Mouse (Mus musculus) ES-E14 (cell line): ENCODE measurements around the gene Mfsd4a. TPM values are rescaled to one million over a fixed set of nuclear protein-coding genes. Genes with fewer than 3 reads are reported as not detected.

Source experiments
- DNase-seq: peaks from one replicate; pipeline ENCODE4 v3.0.0-alpha.2; 2013; ENCODE audit warnings: low read depth, low spot score
- H3K27ac ChIP-seq: 2 replicates; pipeline ENCODE4 v1.5.1; 2012; ENCODE audit warnings: low read depth, mild to moderate bottlenecking, low read length, moderate library complexity, mixed read lengths; ENCODE audit not compliant: poor library complexity, insufficient read depth, severe bottlenecking
- H3K36me3 ChIP-seq: 2 replicates; pipeline ENCODE4 v1.6.1; 2012; ENCODE audit warnings: mild to moderate bottlenecking, low read length, moderate library complexity, mixed read lengths; ENCODE audit not compliant: control insufficient read depth, poor library complexity, insufficient read depth, severe bottlenecking
- H3K4me1 ChIP-seq, 2 experiments: fragments of 150-350 bp in 1 of 2; sonication (generic) in 1 of 2; 2 replicates each; pipeline ENCODE4 v1.6.1; 2012; ENCODE audit warnings: low read length in 2 of 2, mild to moderate bottlenecking in 1 of 2, mixed read lengths in 1 of 2; ENCODE audit not compliant: control insufficient read depth in 2 of 2, insufficient read depth in 2 of 2, poor library complexity in 1 of 2
- H3K4me3 ChIP-seq, 2 experiments: fragments of 150-350 bp in 1 of 2; sonication (generic) in 1 of 2; 2 replicates each; pipeline ENCODE4 v1.5.1; 2012; ENCODE audit warnings: low read length in 2 of 2, low read depth in 1 of 2, mild to moderate bottlenecking in 1 of 2, mixed read lengths in 1 of 2; ENCODE audit not compliant: insufficient read depth in 1 of 2, poor library complexity in 1 of 2, severe bottlenecking in 1 of 2
- H3K9ac ChIP-seq: 2 replicates; pipeline ENCODE4 v1.6.1; 2012; ENCODE audit warnings: low read depth, mild to moderate bottlenecking, low read length, mixed read lengths; ENCODE audit not compliant: poor library complexity, insufficient read depth, severe bottlenecking
- H3K9me3 ChIP-seq: fragments of 150-350 bp; sonication (generic); 2 replicates; pipeline ENCODE4 v1.6.1; 2012; ENCODE audit warnings: low read depth, mild to moderate bottlenecking, low read length; ENCODE audit not compliant: control insufficient read depth, insufficient read depth
- CHD2 ChIP-seq: IDR thresholded peaks from 2 replicates; pipeline ENCODE4 v1.6.1; 2014; ENCODE audit warnings: mild to moderate bottlenecking, low read depth, low read length, inconsistent platforms
- HCFC1 ChIP-seq: IDR thresholded peaks from 2 replicates; pipeline ENCODE4 v1.6.1; 2012; ENCODE audit warnings: low read length, inconsistent platforms, borderline replicate concordance; ENCODE audit not compliant: insufficient read depth
- MAFK ChIP-seq: IDR thresholded peaks from 2 replicates; pipeline ENCODE4 v1.6.1; 2014; ENCODE audit warnings: mild to moderate bottlenecking, low read depth, low read length, inconsistent platforms; ENCODE audit not compliant: insufficient read depth
- ZC3H11A ChIP-seq: IDR thresholded peaks from 2 replicates; pipeline ENCODE4 v1.6.1; 2012; ENCODE audit warnings: low read depth, mild to moderate bottlenecking, inconsistent platforms, low read length, borderline replicate concordance
- ZNF384 ChIP-seq: IDR thresholded peaks from 2 replicates; pipeline ENCODE4 v1.6.1; 2012; ENCODE audit warnings: low read depth, low read length, inconsistent platforms
- in situ Hi-C, 2 experiments: fragments of 600-800 bp; cut with MboI; formaldehyde crosslinking; loops; one replicate each; pipeline ENCODE4 v1.15.1; 2025; ENCODE audit warnings: low sequenced_read_pairs in 2 of 2, inconsistent platforms in 1 of 2; ENCODE audit not compliant: unreplicated experiment in 2 of 2
- total RNA-seq: library from RNA; depleted of rRNA; stranded (reverse); fragments of 300-350 nt; gene quantifications from 2 replicates; pipeline ENCODE4 v1.2.3, GENCODE M21; 2012

Gene Mfsd4a
- total RNA-seq, 1 experiment, result 2.4 TPM

- Histone ChIP-seq H3K36me3 (no peaks in the 10 kb centered on the region), H3K9ac (no peak overlapping the region), H3K27ac (no peak overlapping the region), H3K9me3 (no peaks in the 10 kb centered on the region), H3K4me1 (no peaks in the 10 kb centered on the region), H3K4me3 (no peak overlapping the region)
- DNase-seq, result no peak
- in situ Hi-C loops, result no loop called here
- no peak for TF ChIP-seq HCFC1
- no peak for TF ChIP-seq CHD2
Observed at GRCm38 (mm10) chr1:132070659-132071058, 2.8 kb upstream of the Mfsd4a start.

DNA sequence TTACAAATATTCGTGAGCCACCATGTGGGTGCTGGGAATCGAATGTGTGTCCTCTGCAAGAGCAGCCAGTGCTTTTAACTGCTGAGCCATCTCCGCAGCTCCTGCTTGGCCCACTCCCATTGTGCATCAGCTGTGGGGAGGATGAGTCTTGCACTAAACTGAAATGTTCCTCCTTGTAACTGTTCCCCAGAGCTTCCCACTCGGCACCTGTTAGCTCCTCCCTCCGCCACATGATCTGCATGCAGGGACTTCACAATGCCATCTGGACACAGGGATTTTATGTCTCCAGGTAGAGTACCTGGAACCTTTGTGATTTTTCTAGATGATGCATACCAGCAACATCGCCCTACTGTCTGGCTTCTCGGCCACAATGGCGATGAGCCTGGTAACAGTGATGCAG is 1.6 kb upstream of the Mfsd4a start:
- H3K4me3 ChIP-seq, result no peak overlapping the region
- no peak for DNase-seq
- H3K9me3 ChIP-seq, result no peaks in the 10 kb centered on the region
- no peaks in the 10 kb centered on the region for H3K36me3 ChIP-seq
- in situ Hi-C loops, result no loop called here
- TF ChIP-seq MAFK, result no peak
- TF ChIP-seq ZC3H11A, result no peak
- no peak for TF ChIP-seq CHD2
- no peak for TF ChIP-seq HCFC1
- no peak for TF ChIP-seq ZNF384
- no peaks in the 10 kb centered on the region; a peak in 1 of 4 replicates for H3K4me1 ChIP-seq
- no peak overlapping the region for H3K27ac ChIP-seq
- no peak overlapping the region for H3K9ac ChIP-seq

DNA sequence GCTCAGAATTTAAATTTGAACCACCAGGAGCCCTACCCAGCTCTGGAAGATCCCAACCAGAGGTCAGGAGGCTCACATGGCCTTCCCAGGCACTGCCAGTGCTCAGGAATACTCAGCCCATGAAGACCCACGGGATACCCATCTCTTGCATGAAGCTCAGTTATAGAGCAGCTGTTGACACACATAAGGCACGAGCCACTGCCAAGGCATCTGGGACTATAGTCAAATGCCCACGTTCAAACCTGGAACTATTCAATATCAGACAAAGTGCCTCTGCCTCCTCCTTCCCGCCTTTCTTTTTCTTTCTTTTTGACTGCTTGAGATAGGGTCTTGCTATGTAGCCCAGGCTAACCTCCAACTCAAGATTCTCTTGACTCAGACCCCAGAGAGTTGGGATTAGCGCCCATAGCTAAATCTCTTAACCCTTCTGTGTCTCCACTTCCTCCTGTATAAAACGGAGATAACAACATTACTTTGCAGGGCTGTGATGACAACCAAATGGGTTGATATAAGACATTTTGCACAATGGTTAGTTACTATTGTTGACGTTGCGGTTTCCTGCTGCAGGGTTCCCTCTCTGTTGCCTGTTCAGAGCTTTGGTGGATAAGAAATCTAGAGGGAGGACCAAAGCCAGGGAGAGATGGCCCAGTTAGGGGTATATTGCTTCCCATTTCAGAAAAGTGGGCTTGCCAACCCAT is 2.2 kb downstream of the Mfsd4a start:
- TF ChIP-seq ZNF384 (no peak), MAFK (no peak), HCFC1 (no peak), CHD2 (no peak), ZC3H11A (no peak)
- H3K27ac ChIP-seq, result no peak overlapping the region
- no peaks in the 10 kb centered on the region for H3K36me3 ChIP-seq
- in situ Hi-C loops, result no loop called here
- no peak overlapping the region for H3K9ac ChIP-seq
- no peak overlapping the region for H3K4me3 ChIP-seq
- DNase-seq, result no peak
- no peaks in the 10 kb centered on the region; a peak in 1 of 4 replicates for H3K4me1 ChIP-seq
- no peaks in the 10 kb centered on the region for H3K9me3 ChIP-seq

- TF ChIP-seq HCFC1 (no peak), ZNF384 (no peak), CHD2 (no peak), MAFK (no peak), ZC3H11A (no peak)
- Histone ChIP-seq H3K27ac (no peak overlapping the region), H3K4me3 (no peak overlapping the region), H3K36me3 (no peaks in the 10 kb centered on the region), H3K9ac (no peak overlapping the region), H3K4me1 (no peaks in the 10 kb centered on the region; a peak in 1 of 4 replicates), H3K9me3 (no peaks in the 10 kb centered on the region)
- no peak for DNase-seq
- in situ Hi-C loops, result no loop called here
Observed at GRCm38 (mm10) chr1:132065001-132065400, 2.9 kb downstream of the Mfsd4a start.

- Histone ChIP-seq H3K4me1 (no peaks in the 10 kb centered on the region; a peak in 1 of 4 replicates), H3K36me3 (no peaks in the 10 kb centered on the region), H3K9me3 (no peaks in the 10 kb centered on the region), H3K27ac (no peak overlapping the region), H3K9ac (no peak overlapping the region), H3K4me3 (no peak overlapping the region)
- DNase-seq, result no peak
- in situ Hi-C loops, result no loop called here
- TF ChIP-seq CHD2 (no peak), HCFC1 (no peak), MAFK (no peak), ZNF384 (no peak), ZC3H11A (no peak)
Observed at GRCm38 (mm10) chr1:132063096-132063495, 4.8 kb downstream of the Mfsd4a start.
